Mouse (Mus musculus): ENCODE results near the gene Zfp592. TPM values are rescaled to one million over a fixed set of nuclear protein-coding genes. Genes with fewer than 3 reads are reported as not detected.

Zfp592 gene
- 6.3 and 6.7 TPM in 2 replicates for polyA plus RNA-seq (2015; fragmentation: Nextera tagmentation; extraction: Ambion mirVana)

DNA sequence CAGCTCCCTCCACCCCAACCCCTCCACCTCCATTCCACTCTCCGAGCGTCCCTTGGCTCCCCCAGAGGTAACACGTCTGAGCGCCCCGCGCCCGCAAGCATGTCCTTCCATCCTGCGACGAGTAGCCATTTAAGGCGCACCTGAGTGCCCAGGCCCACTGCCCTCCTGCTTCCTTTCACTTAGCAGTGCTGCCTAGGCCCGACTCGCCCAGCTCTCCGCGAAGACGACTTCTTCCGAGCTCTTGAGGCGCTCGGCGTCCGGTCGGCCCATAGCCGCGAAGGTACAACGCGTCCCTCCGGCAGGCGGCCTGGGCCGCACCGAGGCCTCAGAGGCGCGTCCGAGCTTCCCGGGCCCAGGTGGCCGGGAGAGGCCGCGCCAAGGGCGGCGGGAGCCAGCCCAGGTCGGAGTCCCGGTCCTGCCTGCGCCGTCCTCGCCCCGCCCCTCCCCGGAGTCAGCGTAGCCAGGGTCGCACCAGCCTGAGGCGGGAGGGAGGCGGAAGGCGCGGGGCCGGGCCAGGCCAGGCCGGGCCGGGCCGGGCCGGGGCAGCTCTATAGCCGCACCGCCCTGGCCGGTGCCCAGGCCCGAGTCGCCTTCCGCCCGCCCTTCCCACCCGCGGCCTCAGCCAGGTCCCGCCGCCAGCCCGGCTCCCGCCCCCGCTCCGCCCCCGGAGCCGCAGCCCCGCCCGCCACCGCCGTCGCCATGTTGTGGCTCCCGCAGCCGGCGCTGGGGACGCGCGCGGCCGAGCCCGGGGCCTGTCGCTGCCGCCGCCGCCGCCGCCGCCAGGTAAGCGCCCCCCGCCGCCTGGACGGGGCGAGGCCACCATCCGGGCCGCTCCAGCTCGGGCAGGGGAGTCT is at the start of gene Zfp592:
Gene Zfp592, plus strand, starts transcription at position 702 of the 854 bp plus-strand sequence.

GRCm38 (mm10) chr7:80947445-80948350 is 45.8 kb upstream of the Zfp592 start, which contains the start of gene Sec11a:
Gene Sec11a (minus strand): TSS chr7:80947780.

DNA sequence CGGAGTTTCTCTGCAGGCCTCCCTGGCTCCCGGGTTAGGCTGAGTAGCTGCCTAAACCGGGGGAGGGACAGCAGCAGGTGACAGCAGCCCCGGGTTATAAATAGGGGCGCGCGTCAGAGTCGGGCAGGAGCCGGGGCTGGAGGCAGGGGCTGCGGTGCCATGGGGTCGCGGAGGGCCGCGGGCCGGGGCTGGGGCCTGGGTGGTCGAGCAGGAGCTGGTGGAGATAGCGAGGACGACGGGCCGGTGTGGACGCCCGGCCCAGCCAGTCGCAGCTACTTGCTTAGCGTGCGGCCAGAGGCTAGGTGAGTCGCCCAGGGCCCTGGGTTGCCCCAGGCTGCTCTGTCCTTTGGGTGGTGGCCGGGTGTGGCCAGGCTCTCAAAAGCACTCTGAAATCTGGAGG is 64.0 kb downstream of the Zfp592 start, which contains the start of gene Alpk3:
Gene Alpk3, plus strand, starts transcription at position 130 of the 400 bp plus-strand sequence.

Other genes with a start within 250 kb of the Zfp592 start
- 40.2 and 52.3 TPM in 2 replicates for gene Iqgap1, start 167.7 kb upstream of the Zfp592 start, polyA plus RNA-seq (2015; fragmentation: Nextera tagmentation; extraction: Ambion mirVana)
- 0.48 and 0.82 TPM in 2 replicates for gene Zscan2, start 132.8 kb upstream of the Zfp592 start, polyA plus RNA-seq (2015; fragmentation: Nextera tagmentation; extraction: Ambion mirVana)
- gene Wdr73, start 92.4 kb upstream of the Zfp592 start, polyA plus RNA-seq (2015; fragmentation: Nextera tagmentation; extraction: Ambion mirVana): 20.4 and 20.7 TPM in 2 replicates
- gene Nmb, start 88.6 kb upstream of the Zfp592 start, polyA plus RNA-seq (2015; fragmentation: Nextera tagmentation; extraction: Ambion mirVana): 5.9 and 9.1 TPM in 2 replicates
- gene Sec11a, start 45.9 kb upstream of the Zfp592 start, polyA plus RNA-seq (2015; fragmentation: Nextera tagmentation; extraction: Ambion mirVana): 100 and 102 TPM in 2 replicates
- 0.10 and 0.18 TPM in 2 replicates for gene Alpk3, start 63.9 kb downstream of the Zfp592 start, polyA plus RNA-seq (2015; fragmentation: Nextera tagmentation; extraction: Ambion mirVana)
- 0.06 and 0.13 TPM in 2 replicates for gene Slc28a1, start 121.1 kb downstream of the Zfp592 start, polyA plus RNA-seq (2015; fragmentation: Nextera tagmentation; extraction: Ambion mirVana)
- gene Pde8a, start 219.9 kb downstream of the Zfp592 start, polyA plus RNA-seq (2015; fragmentation: Nextera tagmentation; extraction: Ambion mirVana): 2.9 and 3.7 TPM in 2 replicates

Data from spleen, postnatal 0 days (tissue).